Mouse (Mus musculus): ENCODE results near the gene Actr2. TPM values are rescaled to one million over a fixed set of nuclear protein-coding genes. Genes with fewer than 3 reads are reported as not detected.
"Not testable (repeated sequence)": the region's sequence is repeated elsewhere in the genome, so short reads cannot be mapped to it uniquely, and the experiment has no call there.

Gene Actr2
- polyA plus RNA-seq (2015; fragmentation: Nextera tagmentation; extraction: Ambion mirVana) = 127 and 132 TPM in 2 replicates

- Histone ChIP-seq H3K27ac (peak within 1 kb of the TSS; percentile 95), H3K9me3 (no peaks in the 10 kb centered on the region), H3K4me2 (peak within 1 kb of the TSS; percentile 62), H3K4me3 (replicated peaks) (peak within 1 kb of the TSS; percentile 88), H3K4me1 (no peaks in the 10 kb centered on the region), H3K9ac (peak within 1 kb of the TSS; percentile 93), H3K27me3 (replicated peaks) (no peaks in the 10 kb centered on the region), H3K36me3 (0 out of 2 replicates have a peak, but pooled peaks cover 4% of the 10 kb centered on the region)
- peak; percentile 99 for ATAC-seq (ENCODE audit: insufficient read depth, low FRiP score, low read depth)
- WGBS = under 1% methylated on average over 55 of the region's 57 CpGs
Observed at GRCm38 (mm10) chr11:20112741-20113480, at the start of gene Actr2. TSS of gene Actr2 (minus strand) at chr11:20112913.

GRCm38 (mm10) chr11:20158879-20159278, 46.2 kb upstream of the Actr2 start:
- Histone ChIP-seq H3K9me3 (no peaks in the 10 kb centered on the region), H3K27ac (no peak overlapping the region), H3K27me3 (replicated peaks) (no peaks in the 10 kb centered on the region), H3K4me1 (no peaks in the 10 kb centered on the region), H3K9ac (no peak overlapping the region), H3K4me2 (no peak overlapping the region), H3K4me3 (replicated peaks) (no peak overlapping the region), H3K36me3 (no peaks in the 10 kb centered on the region)
- no peak for ATAC-seq (ENCODE audit: insufficient read depth, low FRiP score, low read depth)

DNA sequence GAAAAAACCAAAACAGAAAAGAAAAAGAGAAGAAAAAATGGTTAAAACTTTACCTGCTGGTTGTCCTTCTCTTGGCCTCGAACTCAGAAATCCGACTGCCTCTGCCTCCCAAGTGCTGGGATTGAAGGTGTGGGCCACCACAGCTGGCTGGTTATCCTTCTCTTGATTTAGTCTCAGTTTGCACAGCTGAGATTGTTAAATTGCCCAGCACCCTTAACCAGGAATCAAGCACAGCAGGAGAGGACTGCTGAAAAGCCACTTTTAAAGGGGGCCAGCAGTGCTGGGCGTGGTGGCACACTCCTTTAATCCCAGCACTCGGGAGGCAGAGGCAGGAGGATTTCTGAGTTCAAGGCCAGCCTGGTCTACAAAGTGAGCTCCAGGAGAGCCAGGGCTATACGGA, 40.8 kb upstream of the Actr2 start:
- H3K9ac ChIP-seq; H3K9me3 ChIP-seq; ATAC-seq (ENCODE audit: insufficient read depth, low FRiP score, low read depth); H3K27me3 ChIP-seq (replicated peaks); H3K4me3 ChIP-seq (replicated peaks); H3K4me1 ChIP-seq; H3K4me2 ChIP-seq; H3K36me3 ChIP-seq; H3K27ac ChIP-seq: not testable (repeated sequence)
- 92% methylated on average over 5 of the region's 5 CpGs for WGBS

DNA sequence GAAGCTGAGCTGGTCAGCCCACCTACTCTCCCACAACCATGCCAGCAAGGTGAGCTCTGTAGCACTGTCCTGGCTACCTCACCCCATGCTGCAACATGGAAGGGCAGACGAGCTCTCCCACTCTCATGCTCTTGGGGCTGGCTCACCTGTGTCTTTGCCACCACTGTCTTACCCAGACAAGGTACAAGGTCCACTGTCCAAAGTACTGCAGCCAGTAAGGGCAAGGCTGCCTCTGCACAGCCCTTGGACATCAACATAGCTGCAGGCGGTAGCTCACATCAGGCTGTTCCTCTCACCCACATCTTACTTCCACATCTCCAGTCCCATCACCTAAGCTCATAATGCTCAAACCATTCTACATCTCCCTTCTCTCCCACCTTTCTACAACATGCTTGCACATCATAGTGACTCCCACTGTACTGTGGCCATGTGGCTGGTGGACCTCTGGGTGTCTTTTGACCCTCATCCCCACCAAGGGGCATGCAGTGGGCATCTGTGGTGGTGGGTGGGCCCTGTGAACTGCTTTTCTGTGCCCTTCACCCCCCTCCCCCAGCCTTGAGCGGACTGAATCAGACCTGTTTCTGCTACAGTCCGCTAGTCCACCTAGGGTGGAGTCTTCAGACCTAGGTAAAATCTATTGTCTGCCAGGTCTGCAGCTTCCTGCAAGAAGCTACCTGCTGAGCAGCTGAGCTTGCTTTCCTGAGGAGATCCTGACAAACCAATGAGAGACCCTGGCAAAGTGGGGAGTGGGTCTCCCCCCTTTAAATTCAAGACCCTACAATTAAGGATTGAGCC, 39.6 kb upstream of the Actr2 start:
- Histone ChIP-seq H3K27ac (no peak overlapping the region), H3K9me3 (no peaks in the 10 kb centered on the region), H3K4me3 (replicated peaks) (no peak overlapping the region), H3K27me3 (replicated peaks) (no peaks in the 10 kb centered on the region), H3K4me2 (no peak overlapping the region), H3K4me1 (no peaks in the 10 kb centered on the region), H3K36me3 (no peaks in the 10 kb centered on the region), H3K9ac (no peak overlapping the region)
- 81% methylated on average over 4 of the region's 4 CpGs for WGBS
- ATAC-seq (ENCODE audit: insufficient read depth, low FRiP score, low read depth) = no peak

GRCm38 (mm10) chr11:20151290-20151689, 38.6 kb upstream of the Actr2 start:
- 83% methylated on average over 5 of the region's 5 CpGs for WGBS

GRCm38 (mm10) chr11:20149936-20150335, 37.2 kb upstream of the Actr2 start:
- no peak overlapping the region for H3K27ac ChIP-seq
- H3K4me3 ChIP-seq (replicated peaks) = no peak overlapping the region
- H3K36me3 ChIP-seq = no peaks in the 10 kb centered on the region
- no peak overlapping the region for H3K9ac ChIP-seq
- no peak overlapping the region for H3K4me2 ChIP-seq
- H3K9me3 ChIP-seq = no peaks in the 10 kb centered on the region
- no peaks in the 10 kb centered on the region for H3K27me3 ChIP-seq (replicated peaks)
- 0 out of 2 replicates have a peak, but pooled peaks cover 2% of the 10 kb centered on the region for H3K4me1 ChIP-seq
- 91% methylated on average over 3 of the region's 3 CpGs for WGBS
- no peak for ATAC-seq (ENCODE audit: insufficient read depth, low FRiP score, low read depth)

More at GRCm38 (mm10) chr11:20151290-20151689, 38.6 kb upstream of the Actr2 start:
- Histone ChIP-seq H3K9me3 (no peaks in the 10 kb centered on the region), H3K4me2 (no peak overlapping the region), H3K27ac (no peak overlapping the region), H3K36me3 (no peaks in the 10 kb centered on the region), H3K4me1 (no peaks in the 10 kb centered on the region), H3K4me3 (replicated peaks) (no peak overlapping the region), H3K9ac (no peak overlapping the region), H3K27me3 (replicated peaks) (no peaks in the 10 kb centered on the region)
- no peak for ATAC-seq (ENCODE audit: insufficient read depth, low FRiP score, low read depth)

GRCm38 (mm10) chr11:20145383-20145782, 32.7 kb upstream of the Actr2 start:
- no peak overlapping the region for H3K4me2 ChIP-seq
- H3K4me1 ChIP-seq = 0 out of 2 replicates have a peak, but pooled peaks cover 2% of the 10 kb centered on the region
- ATAC-seq (ENCODE audit: insufficient read depth, low FRiP score, low read depth) = no peak
- H3K9me3 ChIP-seq = no peaks in the 10 kb centered on the region
- no peak overlapping the region for H3K4me3 ChIP-seq (replicated peaks)
- no peaks in the 10 kb centered on the region for H3K36me3 ChIP-seq
- H3K9ac ChIP-seq = no peak overlapping the region
- no peaks in the 10 kb centered on the region for H3K27me3 ChIP-seq (replicated peaks)
- peak overlapping the region; percentile 59; the same call in 1 of the 2 replicates for H3K27ac ChIP-seq
- WGBS = 39% methylated on average over 9 of the region's 9 CpGs

GRCm38 (mm10) chr11:20144536-20145263, 32.0 kb upstream of the Actr2 start:
- Histone ChIP-seq H3K4me1 (0 out of 2 replicates have a peak, but pooled peaks cover 2% of the 10 kb centered on the region), H3K27me3 (replicated peaks) (no peaks in the 10 kb centered on the region), H3K9me3 (no peaks in the 10 kb centered on the region), H3K9ac (no peak overlapping the region), H3K4me3 (replicated peaks) (no peak overlapping the region), H3K27ac (peak overlapping the region; percentile 59; the same call in 1 of the 2 replicates), H3K36me3 (no peaks in the 10 kb centered on the region), H3K4me2 (no peak overlapping the region)
- WGBS = 79% methylated on average over 9 of the region's 9 CpGs
- peak; percentile 56; the same call in 1 of the 2 replicates for ATAC-seq (ENCODE audit: insufficient read depth, low FRiP score, low read depth)

DNA sequence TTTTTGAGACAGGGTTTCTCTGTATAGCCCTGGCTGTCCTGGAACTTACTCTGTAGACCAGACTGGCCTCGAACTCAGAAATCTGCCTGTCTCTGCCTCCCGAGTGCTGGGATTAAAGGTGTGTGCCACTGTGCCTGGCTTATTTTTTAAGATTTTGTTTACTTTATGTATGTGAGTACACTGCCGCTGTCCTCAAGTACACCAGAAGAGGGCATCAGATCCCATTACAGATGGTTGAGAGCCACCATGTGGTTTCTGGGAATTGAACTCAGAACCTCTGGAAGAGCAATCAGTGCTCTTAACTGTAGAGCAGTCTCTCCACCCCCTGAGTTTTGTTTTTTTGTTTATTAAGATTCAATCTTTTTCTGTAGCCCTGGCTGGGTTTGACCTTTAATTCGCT, 31.0 kb upstream of the Actr2 start:
- H3K36me3 ChIP-seq; H3K9me3 ChIP-seq; H3K4me3 ChIP-seq (replicated peaks); H3K27me3 ChIP-seq (replicated peaks); H3K9ac ChIP-seq; H3K27ac ChIP-seq; H3K4me1 ChIP-seq; ATAC-seq (ENCODE audit: insufficient read depth, low FRiP score, low read depth); H3K4me2 ChIP-seq: not testable (repeated sequence)
- WGBS = 89% methylated on average over 4 of the region's 4 CpGs

DNA sequence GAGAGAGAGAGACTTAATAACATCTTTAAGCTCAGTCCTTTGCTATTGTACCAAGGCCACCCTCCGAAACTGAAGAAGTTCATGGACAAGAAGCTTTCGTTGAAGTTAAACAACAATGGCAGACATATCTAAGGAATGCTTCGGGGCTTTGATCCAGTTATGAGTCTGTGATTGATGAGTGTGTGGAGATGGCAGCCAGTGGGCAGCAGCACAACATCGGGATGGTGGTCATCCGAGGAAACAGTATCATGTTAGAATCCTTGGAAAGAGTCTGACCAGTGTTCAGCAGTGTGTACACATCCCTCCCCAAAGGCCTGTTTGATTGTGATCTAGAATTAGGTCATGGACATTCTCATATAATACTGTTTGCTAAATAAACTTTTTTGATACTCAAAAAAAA, 29.8 kb upstream of the Actr2 start:
- Histone ChIP-seq H3K4me1 (0 out of 2 replicates have a peak, but pooled peaks cover 2% of the 10 kb centered on the region), H3K36me3 (no peaks in the 10 kb centered on the region), H3K27me3 (replicated peaks) (no peaks in the 10 kb centered on the region), H3K27ac (no peak overlapping the region), H3K9ac (no peak overlapping the region), H3K4me2 (no peak overlapping the region), H3K9me3 (no peaks in the 10 kb centered on the region), H3K4me3 (replicated peaks) (no peak overlapping the region)
- ATAC-seq (ENCODE audit: insufficient read depth, low FRiP score, low read depth) = no peak
- 83% methylated on average over 5 of the region's 5 CpGs for WGBS

- Histone ChIP-seq H3K4me3 (replicated peaks) (no peak overlapping the region), H3K27ac (no peak overlapping the region), H3K4me2 (no peak overlapping the region), H3K27me3 (replicated peaks) (no peaks in the 10 kb centered on the region), H3K4me1 (0 out of 2 replicates have a peak, but pooled peaks cover under 1% of the 10 kb centered on the region), H3K36me3 (no peaks in the 10 kb centered on the region), H3K9ac (no peak overlapping the region), H3K9me3 (no peaks in the 10 kb centered on the region)
- 84% methylated on average over 5 of the region's 5 CpGs for WGBS
- no peak for ATAC-seq (ENCODE audit: insufficient read depth, low FRiP score, low read depth)
Observed at GRCm38 (mm10) chr11:20140286-20140685, 27.6 kb upstream of the Actr2 start.
